Mouse (Mus musculus): ENCODE data around the gene Ccdc17. TPM values are rescaled to one million over a fixed set of nuclear protein-coding genes. Genes with fewer than 3 reads are reported as not detected.

Gene Ccdc17
- polyA plus RNA-seq, 1 experiment from 2014 or later, result 4.8 TPM

Other genes starting within 250 kb of the Ccdc17 start
- gene Mast2, start 132.5 kb upstream of the Ccdc17 start, polyA plus RNA-seq (2015; fragmentation: Nextera tagmentation; extraction: Ambion mirVana), result 43.9 and 48.9 TPM in 2 replicates
- gene Ipp, start 89.1 kb upstream of the Ccdc17 start, polyA plus RNA-seq (2015; fragmentation: Nextera tagmentation; extraction: Ambion mirVana), result 12.0 and 14.5 TPM in 2 replicates
- gene Tmem69, start 40.7 kb upstream of the Ccdc17 start, polyA plus RNA-seq (2015; fragmentation: Nextera tagmentation; extraction: Ambion mirVana), result 21.4 and 21.5 TPM in 2 replicates
- gene Gpbp1l1, start 39.0 kb upstream of the Ccdc17 start, polyA plus RNA-seq (2015; fragmentation: Nextera tagmentation; extraction: Ambion mirVana), result 14.4 and 15.4 TPM in 2 replicates
- gene Nasp, start 31.3 kb downstream of the Ccdc17 start, polyA plus RNA-seq (2015; fragmentation: Nextera tagmentation; extraction: Ambion mirVana), result 92.9 and 98.3 TPM in 2 replicates
- 704 and 712 TPM in 2 replicates for gene Akr1a1, start 55.0 kb downstream of the Ccdc17 start, polyA plus RNA-seq (2015; fragmentation: Nextera tagmentation; extraction: Ambion mirVana)
- gene Prdx1, start 88.9 kb downstream of the Ccdc17 start, polyA plus RNA-seq (2015; fragmentation: Nextera tagmentation; extraction: Ambion mirVana), result 446 and 514 TPM in 2 replicates
- gene Mmachc, start 111.8 kb downstream of the Ccdc17 start, polyA plus RNA-seq (2015; fragmentation: Nextera tagmentation; extraction: Ambion mirVana), result 23.0 and 23.2 TPM in 2 replicates
- gene Ccdc163, start 111.9 kb downstream of the Ccdc17 start, polyA plus RNA-seq (2015; fragmentation: Nextera tagmentation; extraction: Ambion mirVana), result 12.6 and 13.6 TPM in 2 replicates
- 2.6 and 3.3 TPM in 2 replicates for gene Tesk2, start 124.3 kb downstream of the Ccdc17 start, polyA plus RNA-seq (2015; fragmentation: Nextera tagmentation; extraction: Ambion mirVana)
- gene Toe1, start 211.0 kb downstream of the Ccdc17 start, polyA plus RNA-seq (2015; fragmentation: Nextera tagmentation; extraction: Ambion mirVana), result 27.4 and 32.8 TPM in 2 replicates
- gene Mutyh, start 211.1 kb downstream of the Ccdc17 start, polyA plus RNA-seq (2015; fragmentation: Nextera tagmentation; extraction: Ambion mirVana), result 7.4 and 8.4 TPM in 2 replicates
- gene Hpdl, start 225.1 kb downstream of the Ccdc17 start, polyA plus RNA-seq (2015; fragmentation: Nextera tagmentation; extraction: Ambion mirVana), result 1.9 and 2.0 TPM in 2 replicates

Measured in hindbrain, embryonic 15.5 days (tissue).